Mouse (Mus musculus) heart, postnatal 0 days (tissue): ENCODE data around the gene 9230102O04Rik.

Source experiments
- CTCF ChIP-seq: IDR thresholded peaks from 2 replicates; pipeline ENCODE4 v1.5.1; 2016; ENCODE audit warnings: antibody characterized with exemption, control low read depth, low read depth
- EP300 ChIP-seq: IDR thresholded peaks from 2 replicates; pipeline ENCODE4 v1.6.1; 2016; ENCODE audit warnings: antibody characterized with exemption, low read depth

GRCm38 (mm10) chr2:9833712-9834111 lies 55.6 kb downstream of the 9230102O04Rik start:
- no peak for TF ChIP-seq EP300
- no peak for TF ChIP-seq CTCF
